Mouse (Mus musculus): ENCODE data around the gene Olfr1414.
A peak's percentile ranks its signal among the peaks of the same experiment; 100 is the strongest.
"Not testable (repeated sequence)": the region's sequence is repeated elsewhere in the genome, so short reads cannot be mapped to it uniquely, and the experiment has no call there.

Gene Olfr1414

DNA sequence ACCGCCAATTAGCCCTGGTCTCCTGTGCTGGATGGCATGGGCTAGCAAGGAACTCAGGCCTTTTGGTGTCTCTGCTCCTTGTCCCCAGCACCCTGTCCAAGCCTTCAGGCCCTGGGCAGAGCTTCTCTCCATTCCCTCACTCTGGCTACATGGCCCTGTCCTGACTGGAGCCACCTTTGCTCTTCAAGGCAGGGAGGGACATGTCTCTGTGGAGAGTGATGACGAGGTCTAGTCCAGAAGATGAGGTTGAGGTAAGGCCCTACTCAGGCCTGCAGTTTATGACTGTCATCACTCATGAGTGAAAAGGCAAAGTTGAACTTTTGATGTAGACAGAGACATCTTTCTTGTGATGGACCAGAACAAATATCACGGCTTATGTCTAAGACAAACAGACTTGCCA lies at the start of gene Olfr1414:
TSS of gene Olfr1414 (minus strand) at position 101 of the 400 bp plus-strand sequence.
- no peak for DNase-seq (ENCODE audit: extremely low read depth, insufficient read length, low spot score)

GRCm38 (mm10) chr1:92545929-92546328 lies 27.5 kb upstream of the Olfr1414 start:
- no peak for DNase-seq (ENCODE audit: extremely low read depth, insufficient read length, low spot score)

- DNase-seq (ENCODE audit: extremely low read depth, insufficient read length, low spot score), result no peak
Measured at GRCm38 (mm10) chr1:92539071-92539470, 20.6 kb upstream of the Olfr1414 start.

DNA sequence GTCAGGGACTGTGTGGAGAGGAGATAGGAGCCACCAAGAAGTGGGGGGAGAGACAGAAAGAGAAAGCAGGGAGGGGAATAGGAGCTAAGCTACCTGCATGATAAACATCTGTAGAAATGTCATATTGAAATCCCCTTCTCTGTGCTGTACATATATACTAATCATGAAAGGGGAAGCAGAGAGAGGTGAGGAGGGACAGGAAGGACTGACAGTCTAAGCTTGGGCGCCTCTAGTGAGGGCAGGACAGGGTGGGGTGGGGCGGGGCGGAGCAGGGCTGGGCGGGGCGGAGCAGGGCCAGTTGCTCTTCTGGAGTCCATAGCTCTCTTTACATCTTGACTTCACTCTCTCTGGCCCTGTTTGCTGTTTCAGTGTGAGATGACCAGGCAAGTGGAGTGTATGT lies 18.5 kb upstream of the Olfr1414 start:
- DNase-seq (ENCODE audit: extremely low read depth, insufficient read length, low spot score), result no peak

DNA sequence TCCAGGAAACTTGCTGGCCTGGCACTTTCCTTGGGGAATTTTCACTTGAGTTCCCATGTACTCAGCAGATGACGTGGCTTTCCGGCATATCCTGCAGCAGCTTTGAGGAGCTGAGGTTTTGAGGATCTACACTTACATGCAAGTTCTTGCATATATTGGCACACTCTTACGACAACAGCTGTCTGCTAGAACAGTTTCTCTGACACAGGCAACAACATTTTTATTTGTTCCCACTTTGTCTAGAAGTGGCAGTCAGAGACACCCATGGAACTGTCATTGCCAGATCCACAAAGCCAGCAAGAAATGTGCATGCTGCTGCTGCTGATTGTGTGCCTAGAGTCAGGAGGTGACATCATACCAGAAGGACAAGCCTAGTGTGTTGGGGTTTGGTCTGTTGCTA lies 5.3 kb upstream of the Olfr1414 start:
- no peak for DNase-seq (ENCODE audit: extremely low read depth, insufficient read length, low spot score)

GRCm38 (mm10) chr1:92521376-92521775 lies 2.9 kb upstream of the Olfr1414 start:
- DNase-seq (ENCODE audit: extremely low read depth, insufficient read length, low spot score), result peak; percentile 42

DNA sequence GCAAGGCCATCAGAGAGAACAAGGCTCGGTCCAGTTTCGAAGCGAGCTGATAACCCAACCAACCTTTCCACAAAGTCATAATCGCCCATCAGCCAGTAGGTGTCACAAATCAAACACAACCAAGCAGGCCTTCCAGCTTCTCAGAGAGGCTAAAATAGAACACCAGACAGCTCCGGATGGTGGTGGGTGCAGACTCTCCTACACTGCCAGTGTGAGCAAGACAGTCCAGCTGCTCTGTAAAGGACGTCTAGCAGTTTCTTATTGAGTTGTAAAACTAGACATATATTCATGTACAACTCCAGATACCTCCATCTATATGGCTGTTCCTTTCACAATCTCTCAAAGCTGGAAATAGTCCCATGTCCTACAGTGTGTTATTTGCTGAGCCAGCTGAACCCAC lies 585 bp upstream of the Olfr1414 start:
- DNase-seq (ENCODE audit: extremely low read depth, insufficient read length, low spot score), result no peak

GRCm38 (mm10) chr1:92515390-92515789 lies 3.1 kb downstream of the Olfr1414 start:
- no peak for DNase-seq (ENCODE audit: extremely low read depth, insufficient read length, low spot score)

GRCm38 (mm10) chr1:92511646-92512045 lies 6.8 kb downstream of the Olfr1414 start:
- not testable (repeated sequence) for DNase-seq (ENCODE audit: extremely low read depth, insufficient read length, low spot score)

- DNase-seq (ENCODE audit: extremely low read depth, insufficient read length, low spot score), result no peak
Measured at GRCm38 (mm10) chr1:92496001-92496400, 22.5 kb downstream of the Olfr1414 start, which contains the start of gene Olfr1415. Gene Olfr1415, minus strand, starts transcription at chr1:92496101.

DNA sequence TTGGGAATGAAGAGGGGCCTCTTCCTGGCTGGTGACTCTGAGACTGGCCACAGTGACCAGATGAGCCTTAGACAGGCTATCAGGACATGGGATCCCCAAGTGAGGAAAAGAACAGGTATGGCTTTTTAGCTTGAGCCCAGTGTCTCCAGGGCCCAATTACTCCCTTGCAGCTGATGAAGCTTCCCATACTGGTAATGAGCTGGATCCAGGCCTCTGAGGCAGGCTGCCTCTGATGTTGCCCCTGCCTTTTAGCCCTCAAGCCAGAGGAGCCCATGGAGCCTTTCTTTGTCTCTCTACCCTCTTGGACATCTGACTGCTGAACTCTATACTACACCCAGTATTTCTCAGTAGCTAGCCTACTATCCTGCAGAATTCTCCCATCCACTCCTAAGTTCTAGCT lies 33.4 kb downstream of the Olfr1414 start, which contains the start of gene Olfr1416:
TSS of gene Olfr1416 (minus strand) at position 101 of the 400 bp plus-strand sequence.
- no peak for DNase-seq (ENCODE audit: extremely low read depth, insufficient read length, low spot score)

- DNase-seq (ENCODE audit: extremely low read depth, insufficient read length, low spot score), result no peak
Measured at GRCm38 (mm10) chr1:92474066-92474578, 44.3 kb downstream of the Olfr1414 start.

DNA sequence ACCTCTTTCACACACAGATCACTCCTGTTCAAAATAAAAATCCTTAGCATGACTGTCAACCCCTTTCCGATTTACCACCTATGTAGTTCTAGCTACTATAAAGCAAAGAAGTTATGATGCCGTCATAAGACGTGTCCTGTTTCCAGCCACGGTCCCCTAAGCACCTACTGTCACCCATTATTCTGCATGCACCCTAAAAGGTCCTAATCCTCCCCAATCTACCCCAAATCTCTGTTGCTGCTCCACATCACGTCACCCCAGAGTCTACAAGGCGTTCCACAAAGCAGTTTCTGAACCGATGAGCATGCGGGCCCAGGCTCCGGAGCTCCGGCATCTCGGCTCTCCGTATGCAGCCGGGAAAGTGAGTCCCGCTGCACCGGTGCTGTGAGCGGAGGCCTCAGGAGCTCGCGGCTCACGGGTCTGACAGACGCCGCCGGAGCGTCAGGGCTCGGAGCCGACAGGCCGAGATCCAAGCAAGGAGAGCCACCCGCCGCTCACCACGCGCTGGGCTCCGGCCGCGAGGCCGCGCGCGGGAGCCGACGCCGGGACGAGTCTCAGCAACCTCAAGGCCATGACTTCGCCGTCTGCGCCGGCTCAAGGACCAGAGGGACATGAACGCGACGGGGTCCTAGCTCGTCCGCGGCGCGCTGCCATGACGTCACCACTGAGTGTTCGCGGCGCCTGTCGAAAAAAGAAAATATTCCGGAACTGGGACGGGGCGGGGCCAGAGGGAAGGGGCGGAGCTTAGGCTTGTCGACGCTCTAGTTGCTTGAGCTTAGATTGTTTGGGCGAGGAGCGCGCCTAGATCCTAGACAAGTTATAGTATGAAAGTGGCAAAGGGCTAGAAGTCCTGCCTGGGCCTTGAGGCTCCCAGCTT lies 45.1 kb downstream of the Olfr1414 start, which contains the start of gene Ndufa10:
TSS of gene Ndufa10 (minus strand) at position 696 of the 877 bp plus-strand sequence.
- DNase-seq (ENCODE audit: extremely low read depth, insufficient read length, low spot score), result peak; percentile 97

- no peak for DNase-seq (ENCODE audit: extremely low read depth, insufficient read length, low spot score)
Measured at GRCm38 (mm10) chr1:92468891-92469290, 49.6 kb downstream of the Olfr1414 start.

DNA sequence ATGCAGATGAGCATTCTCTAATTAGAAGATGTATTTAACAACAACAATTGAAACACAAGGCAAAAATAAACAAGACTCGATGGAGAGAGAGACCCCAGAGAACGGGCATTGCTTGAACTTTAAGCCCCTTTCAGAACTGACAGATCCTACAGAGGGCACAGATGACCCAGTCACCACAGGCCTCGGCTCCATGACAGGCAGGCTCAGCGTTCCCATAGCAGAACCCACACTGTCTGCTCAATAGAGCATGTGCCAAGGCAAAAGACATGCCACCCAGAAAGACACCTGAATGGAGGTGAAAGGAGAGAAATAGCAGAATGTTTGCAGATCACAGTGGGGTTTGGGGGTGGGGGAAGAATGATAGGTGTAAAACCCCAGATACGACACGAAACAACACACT lies 60.0 kb downstream of the Olfr1414 start:
- no peak for DNase-seq (ENCODE audit: extremely low read depth, insufficient read length, low spot score)

GRCm38 (mm10) chr1:92457758-92458157 lies 60.7 kb downstream of the Olfr1414 start:
- no peak for DNase-seq (ENCODE audit: extremely low read depth, insufficient read length, low spot score)

Data from 3134 (cell line).